6 mouse cellular contexts compared by ENCODE assay signal in the genomic region with DNA sequence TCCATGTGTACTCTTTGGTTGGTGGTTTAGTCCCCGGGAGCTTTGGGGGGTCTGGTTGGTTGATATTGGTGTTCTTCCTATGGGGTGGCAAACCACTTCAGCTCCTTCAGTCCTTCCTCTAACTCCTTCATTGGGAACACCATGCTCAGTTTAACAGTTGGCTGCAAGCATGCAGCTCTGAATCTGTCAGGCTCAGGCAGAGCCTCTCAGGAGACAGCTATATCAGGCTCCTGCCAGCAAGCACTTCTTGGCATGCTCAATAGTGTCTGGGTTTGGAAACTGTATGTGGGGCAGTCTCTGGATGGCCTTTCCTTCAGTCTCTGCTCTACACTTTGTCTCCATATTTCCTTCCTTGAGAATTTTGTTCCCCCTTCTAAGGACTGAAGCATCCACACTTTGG. TPM values are rescaled to one million over a fixed set of nuclear protein-coding genes. Genes with fewer than 3 reads are reported as not detected.
DNase-seq lines count a peak whose midpoint lies in the region.

No protein-coding gene starts in this region.

- peak; percentile 62 for DNase-seq in brain, adult 2 months (ENCODE audit: low read depth, low spot score)
- DNase-seq in cerebellum, adult 18-20 months = peak; percentile 23 to 61
- DNase-seq in cerebellum, adult 9-11 months = peak; percentile 60
- peak; percentile 13 to 31 for DNase-seq in cerebellum, postnatal 36 days
- DNase-seq in gastrocnemius, postnatal 25 days = peak; percentile 7
- peak; percentile 2 to 6 for DNase-seq in heart, adult 9 months (ENCODE audit: low spot score in 2 of 2)

RNA-seq across cellular contexts. Expression of gene Slf1, which starts 42.4 kb away (rescaled TPM):
- 1 to 10 TPM; 5.7 TPM for total RNA-seq in gastrocnemius, postnatal 25 days (2021)

RNA-seq across cellular contexts. Expression of gene 2210408I21Rik, which starts 42.5 kb away (rescaled TPM):
- 1 to 10 TPM; 4.2 TPM for total RNA-seq in gastrocnemius, postnatal 25 days (2021)

Comparison
In these comparisons a context has a peak if more than half of its experiments do, and no peak if none do; other contexts are left out.
1. Peak in every context shown above with its lines: DNase-seq.
2. DNase-seq: peak in every context shown above with its lines; median percentile 62 in brain, adult 2 months; 60 in cerebellum, adult 9-11 months; 42 in cerebellum, adult 18-20 months; 22 in cerebellum, postnatal 36 days; 7 in gastrocnemius, postnatal 25 days; 4 in heart, adult 9 months.